Comparison of ENCODE assay signal across 22 mouse cellular contexts in the genomic region with DNA sequence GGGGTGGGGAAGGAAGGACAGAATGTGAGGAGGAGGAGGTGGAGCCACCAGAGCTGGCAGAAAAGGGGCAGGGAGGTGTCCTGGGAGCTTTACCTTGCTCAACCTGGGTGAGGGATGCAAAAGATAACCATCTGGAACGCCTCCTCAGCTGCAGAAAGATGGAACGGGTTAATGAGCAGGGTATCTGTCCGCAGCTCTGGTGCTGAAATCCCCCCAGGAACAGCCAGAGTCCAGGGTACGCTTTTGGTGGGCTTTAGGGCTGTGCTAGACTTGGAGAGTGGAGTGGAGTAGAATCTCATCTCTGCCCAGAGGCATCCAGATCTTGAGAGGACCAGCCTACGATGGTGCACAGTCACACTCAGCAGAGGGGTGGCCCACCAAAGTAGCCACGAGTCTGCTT. TPM values are rescaled to one million over a fixed set of nuclear protein-coding genes. Genes with fewer than 3 reads are reported as not detected.
DNase-seq lines count a peak whose midpoint lies in the region; ATAC-seq lines count a peak whose summit lies in the region.
"Had no signal": no experiment of that assay in that cellular context is flagged by ENCODE, and none has a peak within 500 bp of the region (broad histone marks: within the 10 kb centered on the region; RNA-seq: fewer than 3 reads in every experiment).

No protein-coding gene starts in this region.

- peak; percentile 40; the same call in 1 of the 2 replicates for ATAC-seq in granulocyte monocyte progenitor cell, adult 5-6 weeks (replicated peaks; ENCODE audit: poor library complexity, severe bottlenecking)
- no peak for ATAC-seq in erythroid progenitor cell, adult 5-6 weeks (replicated peaks; ENCODE audit: low FRiP score, poor library complexity, severe bottlenecking)
- ATAC-seq: forebrain, embryonic 15.5 days; intestine, embryonic 16.5 days; liver, postnatal 0 days had no signal

- DNase-seq in embryo, embryonic 10 days (ENCODE audit: low spot score) = peak; percentile 39
- no peak for DNase-seq in embryo, embryonic 9.5 days (ENCODE audit: extremely low spot score)
- DNase-seq in kidney, postnatal 4 days = peak; percentile 62 to 66
- DNase-seq in kidney, postnatal 25 days = no peak
- no peak for DNase-seq in frontal cortex, postnatal 14 days (ENCODE audit: low spot score in 2 of 2)
- no peak for DNase-seq in ovary, postnatal 14 days (ENCODE audit: low spot score)
- DNase-seq: adrenal gland, postnatal 14 days; cerebellum, adult 8-10 months; gastrocnemius, postnatal 14 days; heart, adult 18-20 months; heart, postnatal 14 days; kidney, adult 9 months; left cerebral cortex, postnatal 4 days; liver, postnatal 0 days; lung, postnatal 10 days; thymus, adult 2 months had no signal

RNA-seq across cellular contexts. Expression of a gene that starts 1.6 kb away (rescaled TPM):
- not detected in 2 replicates for total RNA-seq in granulocyte monocyte progenitor cell, adult 5-6 weeks (2014; fragmentation: Nextera tagmentation)
- not detected in 2 replicates for total RNA-seq in granulocyte monocyte progenitor cell, adult 5-6 weeks (2017)
- not detected in 2 replicates for total RNA-seq in erythroid progenitor cell, adult 5-6 weeks (2015; ENCODE audit: low replicate concordance)
- total RNA-seq in erythroid progenitor cell, adult 5-6 weeks (2017; ENCODE audit: low replicate concordance) = not detected in 2 replicates
- total RNA-seq: adrenal gland, postnatal 14 days; gastrocnemius, postnatal 14 days; heart, adult 18-20 months; heart, postnatal 14 days; megakaryocyte progenitor cell, adult 5-6 weeks; neutrophil, adult 5-6 weeks had no signal

RNA-seq across cellular contexts. Expression of a gene that starts 14.3 kb away (rescaled TPM):
- total RNA-seq in granulocyte monocyte progenitor cell, adult 5-6 weeks (2014; fragmentation: Nextera tagmentation) = not detected in 2 replicates
- total RNA-seq in granulocyte monocyte progenitor cell, adult 5-6 weeks (2017) = not detected in 2 replicates
- not detected in 2 replicates for total RNA-seq in erythroid progenitor cell, adult 5-6 weeks (2015; ENCODE audit: low replicate concordance)
- not detected in 2 replicates for total RNA-seq in erythroid progenitor cell, adult 5-6 weeks (2017; ENCODE audit: low replicate concordance)
- total RNA-seq: megakaryocyte progenitor cell, adult 5-6 weeks; neutrophil, adult 5-6 weeks had no signal

RNA-seq across cellular contexts. Expression of a gene that starts 29.2 kb away (rescaled TPM):
- total RNA-seq in granulocyte monocyte progenitor cell, adult 5-6 weeks (2014; fragmentation: Nextera tagmentation) = not detected in 2 replicates
- not detected in 2 replicates for total RNA-seq in granulocyte monocyte progenitor cell, adult 5-6 weeks (2017)
- not detected in 2 replicates for total RNA-seq in erythroid progenitor cell, adult 5-6 weeks (2015; ENCODE audit: low replicate concordance)
- not detected in 2 replicates for total RNA-seq in erythroid progenitor cell, adult 5-6 weeks (2017; ENCODE audit: low replicate concordance)
- total RNA-seq: adrenal gland, postnatal 14 days; gastrocnemius, postnatal 14 days; heart, adult 18-20 months; heart, postnatal 14 days; left cerebral cortex, postnatal 4 days; megakaryocyte progenitor cell, adult 5-6 weeks; neutrophil, adult 5-6 weeks had no signal

RNA-seq across cellular contexts. Expression of a gene that starts 31.4 kb away (rescaled TPM):
- not detected in 2 replicates for total RNA-seq in granulocyte monocyte progenitor cell, adult 5-6 weeks (2014; fragmentation: Nextera tagmentation)
- total RNA-seq in granulocyte monocyte progenitor cell, adult 5-6 weeks (2017) = not detected in 2 replicates
- total RNA-seq in erythroid progenitor cell, adult 5-6 weeks (2015; ENCODE audit: low replicate concordance) = not detected in 2 replicates
- total RNA-seq in erythroid progenitor cell, adult 5-6 weeks (2017; ENCODE audit: low replicate concordance) = not detected in 2 replicates

RNA-seq across cellular contexts. Expression of a gene that starts 38.7 kb away (rescaled TPM):
- 1.2 and 1.3 TPM in 2 replicates for total RNA-seq in granulocyte monocyte progenitor cell, adult 5-6 weeks (2014; fragmentation: Nextera tagmentation)
- 1.4 and 2.9 TPM in 2 replicates for total RNA-seq in granulocyte monocyte progenitor cell, adult 5-6 weeks (2017)
- total RNA-seq in erythroid progenitor cell, adult 5-6 weeks (2015; ENCODE audit: low replicate concordance) = not detected in 2 replicates
- 0.45 and 0.64 TPM in 2 replicates for total RNA-seq in erythroid progenitor cell, adult 5-6 weeks (2017; ENCODE audit: low replicate concordance)

Comparison
In these comparisons a context has a peak if more than half of its experiments do, and no peak if none do; other contexts are left out.
1. DNase-seq: peak in embryo, embryonic 10 days (single experiment) and kidney, postnatal 4 days (2 of 2); none in embryo, embryonic 9.5 days (single experiment), kidney, postnatal 25 days (0 of 2), frontal cortex, postnatal 14 days (0 of 2) and ovary, postnatal 14 days (single experiment).